Mouse (Mus musculus) CH12.LX (cell line): Measurements from ENCODE around the gene Tbc1d22a. TPM values are rescaled to one million over a fixed set of nuclear protein-coding genes. Genes with fewer than 3 reads are reported as not detected.

ENCODE experiments used
- DNase-seq: peaks from one replicate; pipeline ENCODE4 v3.0.0-alpha.2; 2013; ENCODE audit errors: extremely low read depth
- H3K27ac ChIP-seq: 2 replicates; pipeline ENCODE4 v1.5.1; 2012; ENCODE audit warnings: low read depth, mild to moderate bottlenecking, control low read depth, moderate library complexity; ENCODE audit not compliant: insufficient read depth
- H3K27me3 ChIP-seq: replicated peaks from 2 replicates; pipeline ENCODE3; 2012; ENCODE audit warnings: inconsistent platforms
- H3K36me3 ChIP-seq, 2 experiments: replicated peaks in 1 of 2; 2 replicates each; pipeline versions ENCODE3 to v1.6.1; 2012; ENCODE audit warnings: inconsistent platforms in 1 of 2, low read length in 1 of 2, mild to moderate bottlenecking in 1 of 2, mixed read lengths in 1 of 2, moderate library complexity in 1 of 2; ENCODE audit not compliant: control insufficient read depth in 1 of 2, insufficient read depth in 1 of 2
- H3K4me1 ChIP-seq, 2 experiments: 2 replicates each; pipeline ENCODE4 v1.6.1; 2012; ENCODE audit warnings: inconsistent platforms in 1 of 2, moderate library complexity in 1 of 2; ENCODE audit not compliant: insufficient read depth in 2 of 2, control insufficient read depth in 1 of 2
- H3K4me2 ChIP-seq: 2 replicates; pipeline ENCODE4 v1.6.1; 2012; ENCODE audit warnings: low read depth, mild to moderate bottlenecking, control low read depth; ENCODE audit not compliant: poor library complexity, insufficient read depth, severe bottlenecking
- H3K4me3 ChIP-seq, 3 experiments: fragments of 150-350 bp in 1 of 3; sonication (generic) in 1 of 3; replicated peaks in 1 of 3; 2 replicates each; pipeline versions ENCODE3 to v1.5.1; 2011 to 2012; ENCODE audit warnings: low read depth in 2 of 3, low read length in 2 of 3, mild to moderate bottlenecking in 2 of 3, moderate library complexity in 2 of 3, control low read depth in 1 of 3, improper control_type of control experiment in 1 of 3, inconsistent platforms in 1 of 3, mixed read lengths in 1 of 3; ENCODE audit not compliant: poor library complexity in 1 of 3
- H3K79me2 ChIP-seq: replicated peaks from 2 replicates; pipeline ENCODE4 v1.6.1; 2012; ENCODE audit warnings: mild to moderate bottlenecking, moderate library complexity; ENCODE audit not compliant: control insufficient read depth, poor library complexity, insufficient read depth, severe bottlenecking; ENCODE audit errors: extremely low read depth
- H3K9ac ChIP-seq: 2 replicates; pipeline ENCODE4 v1.6.1; 2012; ENCODE audit warnings: low read depth, mild to moderate bottlenecking, control low read depth, moderate library complexity; ENCODE audit not compliant: insufficient read depth
- H3K9me3 ChIP-seq: replicated peaks from 2 replicates; pipeline ENCODE3; 2012; ENCODE audit warnings: low read length, inconsistent platforms, mixed read lengths
- CHD2 ChIP-seq: IDR thresholded peaks from 2 replicates; pipeline ENCODE4 v1.6.1; 2011; ENCODE audit warnings: low read length, improper control_type of control experiment
- E2F4 ChIP-seq: IDR thresholded peaks from 2 replicates; pipeline ENCODE4 v1.6.1; 2011; ENCODE audit warnings: low read depth, low read length, improper control_type of control experiment; ENCODE audit not compliant: insufficient replicate concordance
- ETS1 ChIP-seq: conservative IDR thresholded peaks from 2 replicates; pipeline ENCODE4 v1.6.1; 2012; ENCODE audit warnings: low read depth, mild to moderate bottlenecking, inconsistent platforms, low read length, improper control_type of control experiment, moderate library complexity
- JUN ChIP-seq: IDR thresholded peaks from 2 replicates; pipeline ENCODE4 v1.6.1; 2011; ENCODE audit warnings: low read depth, mild to moderate bottlenecking, low read length, improper control_type of control experiment, moderate library complexity; ENCODE audit not compliant: insufficient read depth
- JUND ChIP-seq: conservative IDR thresholded peaks from 2 replicates; pipeline ENCODE4 v1.6.1; 2011; ENCODE audit warnings: low read depth, low read length, improper control_type of control experiment
- MYC ChIP-seq: IDR thresholded peaks from 2 replicates; pipeline ENCODE4 v1.6.1; 2011; ENCODE audit warnings: low read depth, mild to moderate bottlenecking, improper control_type of control experiment, low read length
- PAX5 ChIP-seq: IDR thresholded peaks from 2 replicates; pipeline ENCODE4 v1.6.1; 2012; ENCODE audit warnings: low read length, inconsistent platforms, mixed read lengths
- POLR2A ChIP-seq: IDR thresholded peaks from 2 replicates; pipeline ENCODE4 v1.6.1; 2011; ENCODE audit warnings: low read depth, mild to moderate bottlenecking, improper control_type of control experiment, low read length
- POLR2AphosphoS2 ChIP-seq: IDR thresholded peaks from 2 replicates; pipeline ENCODE4 v1.6.1; 2011; ENCODE audit warnings: low read depth, low read length, improper control_type of control experiment
- RAD21 ChIP-seq: IDR thresholded peaks from 2 replicates; pipeline ENCODE4 v1.6.1; 2011; ENCODE audit warnings: low read depth, mild to moderate bottlenecking, low read length, improper control_type of control experiment, moderate library complexity
- SIN3A ChIP-seq: IDR thresholded peaks from 2 replicates; pipeline ENCODE4 v1.6.1; 2012; ENCODE audit warnings: low read length, improper control_type of control experiment, inconsistent platforms
- USF2 ChIP-seq: conservative IDR thresholded peaks from 2 replicates; pipeline ENCODE4 v1.6.1; 2011; ENCODE audit warnings: low read depth, low read length, improper control_type of control experiment
- ZC3H11A ChIP-seq: IDR thresholded peaks from 2 replicates; pipeline ENCODE4 v1.6.1; 2012; ENCODE audit warnings: low read depth, mild to moderate bottlenecking, inconsistent platforms, low read length, improper control_type of control experiment
- ZKSCAN1 ChIP-seq: IDR thresholded peaks from 2 replicates; pipeline ENCODE4 v1.6.1; 2012; ENCODE audit warnings: low read depth, inconsistent platforms, low read length, improper control_type of control experiment, borderline replicate concordance
- ZMIZ1 ChIP-seq: IDR thresholded peaks from 2 replicates; pipeline ENCODE4 v1.6.1; 2012; ENCODE audit warnings: low read depth, mild to moderate bottlenecking, inconsistent platforms, low read length, improper control_type of control experiment
- ZNF384 ChIP-seq: IDR thresholded peaks from 2 replicates; pipeline ENCODE4 v1.6.1; 2012; ENCODE audit warnings: low read depth, low read length, improper control_type of control experiment, inconsistent platforms
- dilution Hi-C: fragments of 300-500 bp; cut with MboI; formaldehyde crosslinking; loops from 2 replicates; pipeline ENCODE4 v1.14.3; 2020; ENCODE audit warnings: low sequenced_read_pairs; ENCODE audit not compliant: extremely low pct_unique_long_range_greater_than_20kb, extremely low pct_ligation_motif_present
- in situ Hi-C: fragments of 300-500 bp; cut with MboI; formaldehyde crosslinking; loops from 3 replicates; pipeline ENCODE4 v1.14.3; 2019; ENCODE audit warnings: low sequenced_read_pairs, low pct_ligation_motif_present, low pct_unique_long_range_greater_than_20kb, mixed read lengths
- polyA plus RNA-seq: library from polyadenylated mRNA; unstranded; fragments of >175 nt; gene quantifications from 2 replicates; pipeline ENCODE4 v1.2.1, GENCODE M21; 2012; ENCODE audit warnings: low read depth; ENCODE audit not compliant: insufficient read length
- total RNA-seq, 2 experiments: library from RNA; depleted of rRNA; stranded (reverse); fragments of 300-350 nt in 1 of 2; fragments of >200 nt in 1 of 2; gene quantifications; 2 replicates each; pipeline ENCODE4 v1.2.3; 2012 to 2014

Gene Tbc1d22a
- total and polyA plus RNA-seq, 3 experiments: 17.6 to 20.2 (median 19.4) TPM

- Histone ChIP-seq H3K4me3 (no peak overlapping the region), H3K27me3 (no peaks in the 10 kb centered on the region), H3K4me2 (no peak overlapping the region)
- dilution Hi-C loops (no loop called here), in situ Hi-C loops (no loop called here)
- TF ChIP-seq E2F4 (no peak), ZKSCAN1 (no peak), RAD21 (no peak), MYC (no peak), ZNF384 (no peak), POLR2A (no peak), PAX5 (no peak), SIN3A (no peak), JUND (no peak)
- TF ChIP-seq, all 38 proteins: peak for 0
- Histone ChIP-seq H3K79me2 (no peaks in the 10 kb centered on the region), H3K27ac (no peak overlapping the region), H3K36me3 (peaks cover 0 to 20% of the 10 kb centered on the region in 2 experiments), H3K9me3 (no peaks in the 10 kb centered on the region), H3K4me1 (peaks cover 3 to 5% of the 10 kb centered on the region in 2 experiments; a peak in 2 of 4 replicates), H3K9ac (no peak overlapping the region)
- DNase-seq: no peak
These were observed 277.3 kb downstream of the Tbc1d22a start for GRCm38 (mm10) chr15:86491434-86492099.

GRCm38 (mm10) chr15:86492636-86493035 is 278.4 kb downstream of the Tbc1d22a start:
- H3K4me1 ChIP-seq: peaks cover 3 to 5% of the 10 kb centered on the region in 2 experiments; a peak in 2 of 4 replicates
- H3K4me2 ChIP-seq: no peak overlapping the region
- no peaks in the 10 kb centered on the region for H3K27me3 ChIP-seq
- dilution Hi-C loops: no loop called here
- H3K4me3 ChIP-seq: no peak overlapping the region
- H3K9ac ChIP-seq: no peak overlapping the region
- in situ Hi-C loops: no loop called here
- no peaks in the 10 kb centered on the region for H3K9me3 ChIP-seq
- DNase-seq: no peak
- H3K27ac ChIP-seq: no peak overlapping the region
- peaks cover 0 to 23% of the 10 kb centered on the region in 2 experiments for H3K36me3 ChIP-seq
- TF ChIP-seq MYC (no peak), ZC3H11A (no peak), CHD2 (no peak)
- TF ChIP-seq, all 38 proteins: peak for 0
- H3K79me2 ChIP-seq: no peaks in the 10 kb centered on the region

- Histone ChIP-seq H3K27me3 (no peaks in the 10 kb centered on the region), H3K36me3 (peaks cover 0 to 29% of the 10 kb centered on the region in 2 experiments), H3K4me3 (no peak overlapping the region), H3K4me2 (no peak overlapping the region), H3K9me3 (no peaks in the 10 kb centered on the region), H3K9ac (no peak overlapping the region), H3K27ac (no peak overlapping the region), H3K4me1 (peaks cover 3 to 5% of the 10 kb centered on the region in 2 experiments; a peak in 2 of 4 replicates), H3K79me2 (no peaks in the 10 kb centered on the region)
- DNase-seq: no peak
- in situ Hi-C loops: no loop called here
- TF ChIP-seq JUN: no peak
- no peak for TF ChIP-seq POLR2AphosphoS2
- TF ChIP-seq ETS1: no peak
- TF ChIP-seq ZMIZ1: no peak
- no peak for TF ChIP-seq JUND
- TF ChIP-seq ZKSCAN1: no peak
- no peak for TF ChIP-seq USF2
- dilution Hi-C loops: no loop called here
These were observed 281.9 kb downstream of the Tbc1d22a start for GRCm38 (mm10) chr15:86496209-86496608.
